Mouse (Mus musculus) frontal cortex, adult 2 months (tissue): ENCODE measurements around the gene Csnk2a1. TPM values are rescaled to one million over a fixed set of nuclear protein-coding genes. Genes with fewer than 3 reads are reported as not detected.
"Not testable (repeated sequence)": the region's sequence is repeated elsewhere in the genome, so short reads cannot be mapped to it uniquely, and the experiment has no call there.

Source experiments
- DNase-seq, 2 experiments: peaks; one replicate each; pipeline ENCODE4 v3.0.0; 2022; ENCODE audit warnings: low spot score in 1 of 2; ENCODE audit errors: extremely low spot score in 1 of 2
- polyA plus RNA-seq: library from polyadenylated mRNA; depleted of rRNA; stranded (reverse); fragments of >200 nt; gene quantifications from 2 replicates; pipeline ENCODE4 v1.2.3, GENCODE M21; 2012; rRNA removed

Csnk2a1 gene
- polyA plus RNA-seq, result 74.1 and 80.0 TPM in 2 replicates

- peak; percentile 90 to 96 for DNase-seq
Measured at GRCm38 (mm10) chr2:152226248-152227050, at the start of gene Csnk2a1. Csnk2a1 (plus strand) TSS chr2:152226839.

DNA sequence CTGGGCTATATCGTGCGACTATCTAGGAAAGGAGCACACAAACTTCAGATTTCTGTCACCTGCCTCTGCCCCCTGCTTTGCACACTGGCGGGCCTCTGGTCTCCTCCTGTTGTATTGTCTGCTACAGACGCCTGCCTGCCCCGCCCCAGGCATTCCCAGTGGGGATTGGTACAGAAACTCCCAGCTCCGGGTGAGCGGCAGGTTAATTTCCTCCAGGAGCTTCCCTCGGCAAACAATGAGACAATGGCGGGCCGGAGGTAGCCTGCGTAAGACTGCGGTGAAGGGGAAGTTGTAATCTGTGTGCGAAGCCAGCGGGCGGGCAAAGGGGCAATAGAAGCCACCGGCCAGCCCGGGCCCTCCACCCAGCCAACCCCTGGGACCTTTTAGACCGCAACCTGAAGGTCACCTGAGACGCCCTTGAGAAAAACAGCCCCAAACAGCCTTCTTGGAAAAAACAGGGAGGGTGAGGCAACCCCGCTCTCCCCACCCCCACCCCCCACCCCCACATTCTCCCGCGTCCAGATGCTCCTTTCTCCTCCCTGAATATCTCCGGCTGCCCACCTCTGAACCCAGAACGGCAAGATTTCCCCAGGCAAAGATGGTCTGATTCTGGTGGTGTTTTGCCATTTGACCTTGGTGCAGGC is 49.4 kb upstream of the Csnk2a1 start:
- DNase-seq, result no peak

DNA sequence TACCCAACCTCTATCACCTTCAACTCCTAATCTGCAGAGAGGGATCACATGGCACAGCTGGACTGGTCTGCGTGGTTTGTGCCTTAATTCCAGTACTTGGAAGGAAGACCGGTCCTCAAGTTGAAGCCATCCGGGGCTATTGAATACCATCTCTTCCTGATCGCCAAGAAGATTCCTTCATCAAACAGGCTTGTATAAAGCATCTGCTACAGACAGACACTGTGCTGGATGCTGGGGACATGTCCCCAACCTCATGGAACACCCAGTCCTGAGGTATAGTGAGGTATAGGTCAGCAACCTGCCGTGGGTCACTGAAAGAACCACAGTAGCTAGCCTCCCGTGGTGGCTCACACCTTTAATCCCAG is 48.9 kb upstream of the Csnk2a1 start:
- no peak for DNase-seq

DNA sequence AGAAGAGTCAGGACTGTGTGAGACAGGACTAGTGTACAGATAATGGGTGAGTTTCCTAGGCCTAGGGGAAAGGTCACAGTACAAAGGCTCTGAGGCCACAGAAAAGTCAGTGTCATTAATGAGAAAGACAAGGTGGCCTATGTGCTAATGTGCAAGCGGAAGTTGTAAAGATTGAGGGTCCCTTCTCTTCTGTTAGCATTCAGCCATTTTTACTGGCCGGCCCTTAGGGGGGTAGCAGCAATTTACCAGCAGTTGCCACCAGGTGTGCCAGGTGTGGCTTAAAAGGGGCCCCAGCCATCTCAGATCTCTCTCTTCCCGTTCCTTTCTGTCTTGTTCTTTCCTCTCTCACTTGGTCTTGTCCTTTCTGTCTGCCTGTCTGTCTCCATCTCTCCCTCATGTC is 48.3 kb upstream of the Csnk2a1 start:
- no peak for DNase-seq

- DNase-seq, result no peak
Measured at GRCm38 (mm10) chr2:152179301-152179700, 47.3 kb upstream of the Csnk2a1 start.

GRCm38 (mm10) chr2:152180323-152180722 is 46.3 kb upstream of the Csnk2a1 start:
- DNase-seq, result peak in 1 of 2 experiments; percentile 18

DNA sequence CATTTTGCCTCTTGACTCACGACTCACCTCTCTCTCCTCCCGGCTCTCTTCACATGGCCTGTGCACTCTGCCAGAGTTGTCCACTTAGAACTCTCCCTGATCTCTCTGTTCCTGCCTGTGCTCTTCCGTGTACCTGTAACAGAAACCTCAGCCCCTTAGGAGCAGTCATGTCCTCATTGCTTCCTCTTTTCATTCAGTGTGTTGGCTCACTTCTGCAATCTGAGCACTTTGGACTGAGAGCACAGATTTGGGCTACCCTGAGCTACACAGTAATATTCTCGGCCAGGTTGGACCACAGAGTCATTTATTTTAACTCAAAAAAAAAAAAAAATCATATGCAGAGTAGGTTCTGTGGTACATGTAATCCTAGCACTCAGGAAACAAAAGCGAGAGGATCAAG is 39.5 kb upstream of the Csnk2a1 start:
- no peak for DNase-seq

- DNase-seq, result no peak
Measured at GRCm38 (mm10) chr2:152189213-152189612, 37.4 kb upstream of the Csnk2a1 start.

DNA sequence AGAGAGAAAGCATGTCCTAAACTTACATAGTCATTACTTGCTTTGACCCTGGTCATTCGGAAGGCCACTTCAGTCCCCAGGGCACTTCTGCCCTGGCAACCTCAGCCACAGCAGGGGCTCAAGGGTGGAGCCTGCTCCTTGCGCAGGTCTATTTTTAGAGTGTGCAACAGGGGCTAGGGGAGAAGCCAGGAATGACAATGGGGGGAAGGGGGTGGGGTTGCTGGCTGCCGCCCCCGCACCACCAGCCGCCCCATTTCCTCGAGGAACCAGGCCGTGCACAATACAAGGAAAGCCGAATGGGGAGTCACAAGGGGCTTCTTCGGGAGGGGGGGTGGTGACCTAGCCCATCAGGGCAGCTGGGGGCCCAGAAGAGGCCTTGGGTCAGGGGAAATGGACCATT is 37.0 kb upstream of the Csnk2a1 start:
- DNase-seq, result no peak

GRCm38 (mm10) chr2:152190161-152190560 is 36.5 kb upstream of the Csnk2a1 start:
- no peak for DNase-seq

DNA sequence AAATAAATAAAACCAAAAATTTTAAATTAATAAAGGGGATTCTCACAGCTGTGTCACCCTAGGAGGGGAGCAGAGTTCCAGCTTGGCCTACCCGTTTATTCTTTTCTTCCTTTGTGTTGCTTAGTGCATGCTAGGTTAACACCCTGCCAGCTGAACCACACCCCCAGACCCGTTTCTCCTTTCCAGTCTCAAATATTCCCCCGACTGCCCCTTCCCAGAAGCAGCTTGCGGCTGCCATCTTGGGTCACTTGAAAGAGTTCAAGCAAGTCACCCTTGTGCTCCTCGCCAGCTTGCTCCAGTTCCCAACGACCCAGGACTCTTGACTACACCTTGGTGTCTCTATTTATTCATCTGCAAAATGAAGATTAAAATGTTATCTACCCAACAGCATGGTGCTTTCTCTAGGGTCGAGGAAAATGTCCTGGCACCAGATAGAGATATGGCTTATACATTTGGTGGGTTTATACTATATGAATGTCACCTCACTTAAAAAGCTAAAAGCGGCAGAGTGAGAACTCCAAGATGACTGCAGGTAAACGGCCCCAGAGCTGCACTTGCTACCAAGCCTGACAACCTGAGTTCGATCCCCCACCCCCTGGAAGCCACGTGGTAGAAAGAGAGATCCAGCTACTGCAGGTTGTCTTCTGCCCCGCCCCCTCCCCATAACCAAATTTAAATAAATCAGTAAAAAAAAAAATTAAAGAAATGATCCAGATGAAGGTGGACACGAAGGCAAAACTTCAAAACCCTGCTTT is 33.9 kb upstream of the Csnk2a1 start:
- no peak for DNase-seq

GRCm38 (mm10) chr2:152193346-152193710 is 33.3 kb upstream of the Csnk2a1 start:
- DNase-seq, result no peak

- no peak for DNase-seq
Measured at GRCm38 (mm10) chr2:152194586-152194985, 32.1 kb upstream of the Csnk2a1 start.

GRCm38 (mm10) chr2:152196896-152197295 is 29.7 kb upstream of the Csnk2a1 start:
- no peak for DNase-seq

- peak; percentile 52 to 86 for DNase-seq
Measured at GRCm38 (mm10) chr2:152197301-152197712, 29.3 kb upstream of the Csnk2a1 start.

DNA sequence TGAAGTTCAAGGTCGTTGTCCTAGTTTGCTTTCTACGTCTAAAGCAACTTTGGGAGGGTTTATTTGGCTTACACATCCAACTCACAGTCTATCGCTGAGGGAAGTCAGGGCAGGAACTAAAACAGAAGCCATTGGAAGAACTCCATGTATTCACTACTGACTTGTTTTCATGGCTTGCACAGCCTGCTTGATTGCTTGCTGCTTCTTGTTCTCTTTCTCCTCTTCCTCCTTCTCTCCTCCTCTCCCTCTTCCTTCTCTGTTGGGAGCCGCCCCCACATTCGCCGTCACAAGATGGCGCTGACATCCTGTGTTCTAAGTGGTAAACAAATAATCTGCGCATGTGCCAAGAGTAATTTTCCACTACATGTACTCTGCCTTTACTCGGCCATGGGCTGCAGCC is 20.5 kb upstream of the Csnk2a1 start:
- not testable (repeated sequence) for DNase-seq

- DNase-seq, result no peak
Measured at GRCm38 (mm10) chr2:152211871-152212270, 14.8 kb upstream of the Csnk2a1 start.

GRCm38 (mm10) chr2:152216975-152217374 is 9.7 kb upstream of the Csnk2a1 start:
- DNase-seq, result no peak

- no peak for DNase-seq
Measured at GRCm38 (mm10) chr2:152223521-152224300, 2.9 kb upstream of the Csnk2a1 start.

GRCm38 (mm10) chr2:152225536-152225935 is 1.1 kb upstream of the Csnk2a1 start:
- no peak for DNase-seq

DNA sequence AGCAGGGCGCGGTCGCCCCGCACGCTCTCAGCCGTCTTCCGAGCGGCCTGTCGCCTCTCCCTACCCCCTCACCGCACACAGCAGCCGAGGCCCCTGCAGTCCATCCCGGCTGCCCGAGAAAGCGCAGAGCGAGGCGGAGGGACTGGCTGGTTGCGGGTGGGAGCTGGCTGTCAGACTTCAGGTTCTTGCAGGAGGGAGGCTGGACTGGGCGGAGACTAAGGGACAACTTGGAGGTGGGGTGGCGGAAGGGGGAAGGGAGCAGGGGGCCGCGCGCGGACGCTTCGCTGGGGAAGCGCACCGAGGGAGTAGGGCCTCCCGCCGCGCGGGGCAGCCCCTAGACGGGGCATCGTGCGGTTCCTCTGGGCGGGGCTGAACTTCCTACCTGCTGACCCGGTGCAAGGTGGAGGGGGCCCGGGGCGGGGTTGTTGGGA is 427 bp downstream of the Csnk2a1 start:
- peak in 1 of 2 experiments; percentile 45 for DNase-seq
